Mouse (Mus musculus) kidney, postnatal 0 days (tissue): Measurements from ENCODE around the gene Gm45623. TPM values are rescaled to one million over a fixed set of nuclear protein-coding genes. Genes with fewer than 3 reads are reported as not detected.

ENCODE experiments used
- ATAC-seq: fragments of 200-750 bp; cut with Nextera tagmentation; replicated peaks from 2 replicates; pipeline ENCODE4 v1.8.0; 2017; ENCODE audit warnings: low read depth, moderate number of reproducible peaks, moderate TSS enrichment, moderate library complexity; ENCODE audit not compliant: low FRiP score
- DNase-seq: peaks from one replicate; pipeline ENCODE4 v3.0.0-alpha.2; 2016; ENCODE audit warnings: low spot score
- H3K27ac ChIP-seq: fragments of 300-500 bp; sonication (generic); 2 replicates; pipeline ENCODE4 v1.5.1; 2014; ENCODE audit warnings: mild to moderate bottlenecking
- H3K27me3 ChIP-seq: fragments of 300-500 bp; sonication (generic); 2 replicates; pipeline ENCODE4 v1.6.1; 2014; ENCODE audit warnings: low read length, mixed read lengths; ENCODE audit not compliant: insufficient read depth
- H3K36me3 ChIP-seq: fragments of 300-500 bp; sonication (generic); 2 replicates; pipeline ENCODE4 v1.6.1; 2014; ENCODE audit warnings: low read length, mixed read lengths; ENCODE audit not compliant: insufficient read depth
- H3K4me1 ChIP-seq: fragments of 300-500 bp; sonication (generic); replicated peaks from 2 replicates; pipeline ENCODE4 v1.6.1; 2014; ENCODE audit warnings: antibody characterized with exemption, low read length, mixed read lengths; ENCODE audit not compliant: insufficient read depth
- H3K4me2 ChIP-seq: fragments of 300-500 bp; sonication (generic); 2 replicates; pipeline ENCODE4 v1.6.1; 2014; ENCODE audit warnings: mild to moderate bottlenecking, low read length, moderate library complexity, mixed read lengths
- H3K4me3 ChIP-seq: fragments of 300-500 bp; sonication (generic); replicated peaks from 2 replicates; pipeline ENCODE4 v1.5.1; 2014; ENCODE audit warnings: low read depth, low read length
- H3K9ac ChIP-seq: fragments of 300-500 bp; sonication (generic); 2 replicates; pipeline ENCODE4 v1.6.1; 2014; ENCODE audit warnings: low read depth, low read length
- H3K9me3 ChIP-seq: fragments of 300-500 bp; sonication (generic); replicated peaks from 2 replicates; pipeline ENCODE4 v1.6.1; 2016; ENCODE audit warnings: low read length, inconsistent platforms, mixed read lengths
- CTCF ChIP-seq: IDR thresholded peaks from 2 replicates; pipeline ENCODE4 v1.5.1; 2016; ENCODE audit warnings: antibody characterized with exemption, low read depth, mild to moderate bottlenecking, moderate library complexity
- WGBS: fragments of 180-500 bp; shearing (Covaris S2); extraction: QIAGEN DNeasy Blood & Tissue Kit; methylation state at CpG from one replicate; pipeline ENCODE4 v1.1.7; 2014; 5-methylcytosine and 5-hydroxymethylcytosine counted together
- polyA plus RNA-seq: library from polyadenylated mRNA; unstranded; fragments of >200 nt; fragmentation: Nextera tagmentation; extraction: Ambion mirVana; gene quantifications from 2 replicates; pipeline ENCODE4 v1.2.1, GENCODE M21; 2015

The Gm45623 gene
- polyA plus RNA-seq, 1 experiment from 2014 or later = not detected

DNA sequence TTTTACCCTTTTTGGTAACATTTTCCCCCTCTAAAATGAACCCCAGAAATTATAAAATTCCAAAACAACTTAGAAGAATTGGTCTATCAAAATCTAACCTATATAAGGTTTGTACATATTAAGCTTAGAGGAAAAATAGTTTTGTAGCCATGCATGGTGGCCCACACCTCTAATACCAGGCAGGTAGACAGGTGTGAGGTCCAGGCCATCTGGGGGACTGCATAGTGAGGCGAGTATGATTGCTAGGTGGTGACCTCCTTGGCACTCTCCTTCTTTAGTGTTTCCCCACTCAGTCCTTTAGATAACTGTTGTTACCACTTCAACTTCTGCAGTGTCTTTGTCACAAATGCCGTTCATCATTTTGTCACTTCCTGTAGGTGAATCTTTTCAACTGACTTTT is 49.0 kb downstream of the Gm45623 start:
- no peak for TF ChIP-seq CTCF
- peak overlapping the region; percentile 75 for H3K4me3 ChIP-seq
- peak overlapping the region; percentile 99; the same call in 1 of the 2 replicates for H3K9ac ChIP-seq
- H3K27ac ChIP-seq = no peak overlapping the region; the same call in 1 of the 2 replicates
- H3K4me1 ChIP-seq = peaks cover 17% of the 10 kb centered on the region
- H3K27me3 ChIP-seq = no peaks in the 10 kb centered on the region
- peak overlapping the region; percentile 65 for H3K4me2 ChIP-seq
- 35% methylated on average over 2 of the region's 2 CpGs for WGBS
- 0 out of 2 replicates have a peak, but pooled peaks cover 6% of the 10 kb centered on the region for H3K36me3 ChIP-seq
- DNase-seq (no peak), ATAC-seq (no peak)
- no peaks in the 10 kb centered on the region for H3K9me3 ChIP-seq

DNA sequence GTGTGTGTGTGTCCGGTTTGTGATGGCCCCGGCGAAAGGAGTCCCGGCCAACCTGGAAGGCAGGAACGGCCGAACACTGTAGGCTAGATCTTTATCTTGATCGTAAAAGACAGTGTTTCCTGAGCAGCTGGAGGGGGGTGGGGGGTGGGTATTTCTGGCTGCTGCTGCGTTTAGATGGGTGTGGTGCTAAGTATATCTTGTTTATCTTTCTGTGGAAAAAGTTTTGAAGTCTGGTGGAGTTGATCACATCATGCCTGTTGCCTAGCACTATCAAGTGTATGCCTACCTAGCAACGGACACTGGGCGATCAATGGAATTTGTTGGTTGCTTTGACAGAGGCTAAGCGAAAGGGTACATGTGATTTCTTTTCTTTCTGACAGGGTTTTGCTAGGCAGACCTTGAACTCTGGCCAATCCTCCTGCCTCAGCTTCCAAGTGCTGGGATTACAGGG is 49.7 kb downstream of the Gm45623 start:
- peak; percentile 2; the same call in 1 of the 2 replicates for ATAC-seq
- peak overlapping the region; percentile 100 for H3K27ac ChIP-seq
- DNase-seq = peak; percentile 83
- peak overlapping the region; percentile 75 for H3K4me3 ChIP-seq
- H3K9ac ChIP-seq = peak overlapping the region; percentile 99
- H3K9me3 ChIP-seq = no peaks in the 10 kb centered on the region
- H3K27me3 ChIP-seq = no peaks in the 10 kb centered on the region
- peak overlapping the region; percentile 65 for H3K4me2 ChIP-seq
- TF ChIP-seq CTCF = no peak
- H3K36me3 ChIP-seq = 0 out of 2 replicates have a peak, but pooled peaks cover under 1% of the 10 kb centered on the region
- WGBS = under 1% methylated on average over 11 of the region's 11 CpGs
- peaks cover 17% of the 10 kb centered on the region for H3K4me1 ChIP-seq

DNA sequence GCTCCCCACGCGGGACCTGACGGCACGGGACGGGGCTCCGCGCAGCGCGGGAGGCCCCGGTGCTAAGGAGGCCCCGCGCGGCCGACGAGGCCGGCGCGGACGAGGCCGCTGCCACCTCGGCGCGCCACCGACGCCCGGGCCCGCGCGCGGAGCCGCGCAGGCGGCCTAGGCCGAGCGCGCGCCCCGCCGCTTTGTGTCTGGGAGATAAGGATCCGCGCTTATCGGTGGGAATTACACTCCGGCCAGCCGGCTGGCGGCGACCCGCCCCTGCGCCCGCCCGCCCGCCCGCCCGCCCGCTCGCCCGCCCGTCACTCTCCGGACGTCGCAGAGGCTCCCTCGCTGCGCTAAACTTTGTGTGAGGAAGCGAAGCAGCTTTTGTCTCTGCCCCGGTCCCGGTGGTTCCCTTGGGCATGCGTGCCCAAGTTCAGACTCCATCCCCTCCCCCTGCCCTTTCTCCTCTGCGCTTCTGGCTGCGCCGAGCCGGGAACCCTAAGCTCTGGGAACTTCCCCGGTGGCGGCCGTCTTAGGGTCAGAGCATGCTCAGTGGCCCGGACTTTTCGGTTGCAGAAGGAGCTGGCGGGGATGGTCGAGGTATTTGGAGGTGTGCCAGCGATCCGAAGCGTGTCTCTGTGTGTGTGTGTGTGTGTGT is 50.3 kb downstream of the Gm45623 start:
- Histone ChIP-seq H3K36me3 (no peaks in the 10 kb centered on the region), H3K9ac (peak overlapping the region; percentile 99), H3K27me3 (no peaks in the 10 kb centered on the region), H3K9me3 (no peaks in the 10 kb centered on the region), H3K27ac (peak overlapping the region; percentile 100), H3K4me3 (peak overlapping the region; percentile 75), H3K4me2 (peak overlapping the region; percentile 65), H3K4me1 (peaks cover 18% of the 10 kb centered on the region)
- WGBS = 6% methylated on average over 53 of the region's 80 CpGs
- TF ChIP-seq CTCF = no peak
- ATAC-seq (peak; percentile 67), DNase-seq (peak; percentile 68)

DNA sequence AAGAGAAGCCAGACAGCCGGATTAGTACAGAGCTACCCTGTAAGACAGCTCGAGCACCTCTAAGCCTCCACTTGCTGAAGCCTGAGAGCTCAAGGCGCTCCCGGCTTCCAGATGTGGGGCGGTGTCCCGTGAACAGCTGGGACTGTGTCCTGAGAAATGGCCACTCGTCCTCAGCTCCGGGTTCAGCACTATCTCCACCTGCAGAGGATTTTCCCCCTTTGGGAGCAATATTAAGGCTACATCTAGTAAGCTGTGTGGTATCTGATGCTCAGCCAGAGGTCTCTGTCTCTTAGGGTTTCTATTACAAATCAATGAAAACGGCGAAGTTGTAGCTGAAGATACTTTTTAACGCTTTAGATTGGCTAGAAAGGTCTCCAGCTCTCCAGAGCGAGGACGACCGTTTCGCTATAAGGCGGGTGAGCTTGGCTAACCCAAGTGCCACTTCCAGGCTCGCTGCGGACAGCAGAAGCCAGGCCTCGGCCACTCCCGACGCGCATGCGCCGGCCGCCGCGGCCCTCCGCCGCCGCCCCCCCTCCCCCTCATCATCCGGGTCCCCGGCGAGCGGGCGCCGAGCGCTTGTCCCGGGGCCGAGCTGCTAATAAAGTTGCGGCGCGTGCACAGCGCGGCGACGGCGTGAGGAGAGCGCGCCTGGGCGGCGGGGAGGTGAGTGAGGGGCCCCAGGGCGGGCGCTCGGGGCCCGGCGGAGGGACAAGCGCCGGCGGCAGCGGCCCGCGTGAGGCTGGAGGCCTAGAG is 51.0 kb downstream of the Gm45623 start, which contains the start of gene Smad5:
Gene Smad5, plus strand, starts transcription at position 542 of the 753 bp plus-strand sequence.
- TF ChIP-seq CTCF = no peak
- no peaks in the 10 kb centered on the region for H3K36me3 ChIP-seq
- peak; percentile 89 for DNase-seq
- peaks cover 21% of the 10 kb centered on the region for H3K4me1 ChIP-seq
- no peaks in the 10 kb centered on the region for H3K27me3 ChIP-seq
- peak; percentile 88 for ATAC-seq
- peak within 1 kb of the TSS; percentile 100 for H3K27ac ChIP-seq
- H3K9ac ChIP-seq = peak within 1 kb of the TSS; percentile 99
- WGBS = 3% methylated on average over 59 of the region's 62 CpGs
- H3K4me3 ChIP-seq = peak within 1 kb of the TSS; percentile 75
- peak within 1 kb of the TSS; percentile 65 for H3K4me2 ChIP-seq
- H3K9me3 ChIP-seq = no peaks in the 10 kb centered on the region

Other genes starting within 250 kb of the Gm45623 start
- 2.7 and 2.8 TPM in 2 replicates for gene Fbxl21, start 231.4 kb downstream of the Gm45623 start, polyA plus RNA-seq
- 0.88 and 1.2 TPM in 2 replicates for gene Lect2, start 205.3 kb downstream of the Gm45623 start, polyA plus RNA-seq
- 116 and 133 TPM in 2 replicates for gene Tgfbi, start 144.3 kb downstream of the Gm45623 start, polyA plus RNA-seq
- 23.9 and 26.3 TPM in 2 replicates for gene Smad5, start 50.8 kb downstream of the Gm45623 start, polyA plus RNA-seq
- 0.16 and 0.18 TPM in 2 replicates for gene Trpc7, start 142.2 kb upstream of the Gm45623 start, polyA plus RNA-seq